Mouse (Mus musculus) CD8-positive naive resting alpha-beta T cell, adult 2 months (primary cell): Measurements from ENCODE around the gene P2ry14.

Experiments used
- DNase-seq, 2 experiments: peaks; one replicate each; pipeline ENCODE4 v3.0.0; 2022; ENCODE audit warnings: low read depth in 2 of 2, low spot score in 2 of 2

Gene P2ry14

GRCm38 (mm10) chr3:59153424-59153823 lies at the start of gene P2ry14:
TSS of gene P2ry14 (minus strand) at chr3:59153618.
- no peak for DNase-seq

GRCm38 (mm10) chr3:59197329-59197948 lies 44.0 kb upstream of the P2ry14 start:
- no peak for DNase-seq

- DNase-seq = no peak
Observed at GRCm38 (mm10) chr3:59194938-59195337, 41.5 kb upstream of the P2ry14 start, which contains the start of gene Gpr87. TSS of gene Gpr87 (minus strand) at chr3:59195104.

GRCm38 (mm10) chr3:59194099-59194498 lies 40.7 kb upstream of the P2ry14 start:
- DNase-seq = no peak

DNA sequence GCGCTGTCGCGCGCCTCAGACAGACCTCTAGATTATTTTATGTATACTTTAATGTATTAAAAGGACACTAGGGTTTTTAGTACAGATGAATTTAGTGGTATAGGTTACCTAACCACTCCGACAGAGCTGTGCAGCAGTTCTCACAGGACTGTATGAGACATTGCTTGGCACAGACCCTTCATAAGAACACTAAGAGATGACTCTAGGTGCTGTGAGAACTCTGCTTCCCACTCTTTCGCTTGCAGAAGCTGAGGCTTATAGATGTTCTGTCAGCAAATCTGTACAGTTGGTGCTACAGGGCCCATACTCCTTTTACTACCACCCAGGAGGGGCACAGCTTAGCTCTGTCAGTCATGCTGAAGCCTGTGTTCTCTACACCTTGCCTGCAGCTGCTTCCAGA lies 38.3 kb upstream of the P2ry14 start:
- DNase-seq = no peak

DNA sequence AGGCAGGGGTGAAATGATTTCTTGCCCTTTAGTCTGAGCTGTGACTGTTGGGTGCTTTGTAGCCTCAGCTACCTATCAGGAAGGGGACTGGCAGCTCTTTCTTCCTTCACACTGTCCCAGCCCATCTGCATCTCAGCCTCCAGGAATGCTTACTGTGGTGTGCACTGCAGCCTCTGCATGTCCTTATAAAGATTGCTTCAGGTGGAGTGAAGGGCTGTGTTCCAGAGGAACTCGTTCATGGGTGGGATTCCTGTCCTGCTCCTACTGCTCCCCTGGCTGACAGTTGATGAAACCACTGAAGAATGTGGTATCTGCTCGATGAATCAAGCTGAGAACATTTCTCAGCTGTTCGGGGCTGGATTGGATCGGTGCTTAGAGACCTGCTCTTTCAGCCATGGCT lies 33.9 kb upstream of the P2ry14 start:
- no peak for DNase-seq

GRCm38 (mm10) chr3:59185662-59186061 lies 32.2 kb upstream of the P2ry14 start:
- DNase-seq = no peak

DNA sequence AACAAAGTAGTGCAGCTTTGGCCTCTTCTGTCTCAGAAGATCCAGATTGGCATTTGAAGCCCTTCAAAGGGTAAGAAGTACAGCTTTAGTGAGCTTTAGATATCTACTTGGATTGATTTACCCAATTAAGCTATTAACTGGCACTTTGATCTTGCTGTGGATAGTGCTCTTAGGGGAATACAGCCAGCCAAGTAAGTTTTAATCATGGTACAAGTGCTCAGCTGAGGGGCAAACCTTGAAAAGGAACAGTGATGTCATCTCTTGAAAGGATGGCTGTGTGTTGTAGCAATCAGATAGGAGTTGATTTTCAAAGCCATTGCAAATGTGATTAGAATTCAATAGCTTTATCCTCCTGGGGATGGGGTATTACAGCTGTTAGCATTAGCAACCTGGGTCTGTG lies 28.7 kb upstream of the P2ry14 start:
- DNase-seq = no peak

GRCm38 (mm10) chr3:59181134-59181533 lies 27.7 kb upstream of the P2ry14 start:
- no peak for DNase-seq

GRCm38 (mm10) chr3:59176871-59177270 lies 23.5 kb upstream of the P2ry14 start:
- DNase-seq = no peak

DNA sequence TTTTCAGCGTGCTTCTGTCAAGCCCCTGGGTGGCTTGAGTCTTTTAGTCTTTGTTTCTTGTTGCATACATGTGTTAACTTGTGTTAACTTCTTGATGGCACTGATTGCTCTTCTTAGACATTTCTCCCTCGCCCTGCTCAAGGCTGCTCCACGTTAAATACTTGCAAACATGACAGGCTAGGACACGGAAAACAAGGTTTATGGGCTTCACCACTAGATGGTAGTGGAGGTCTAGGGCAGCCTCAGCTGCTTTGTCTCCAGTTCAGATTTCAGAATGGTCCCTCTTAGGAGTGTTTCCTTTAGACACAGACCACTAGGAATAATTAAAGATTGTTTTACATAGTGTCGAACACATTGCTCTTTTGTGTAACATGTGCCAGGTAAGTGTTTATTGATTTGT lies 21.8 kb upstream of the P2ry14 start:
- DNase-seq = peak; percentile 13 to 36

- DNase-seq = no peak
Observed at GRCm38 (mm10) chr3:59174426-59175154, 21.2 kb upstream of the P2ry14 start.

- DNase-seq = no peak
Observed at GRCm38 (mm10) chr3:59169921-59170627, 16.7 kb upstream of the P2ry14 start.

- DNase-seq = no peak
Observed at GRCm38 (mm10) chr3:59169215-59169614, 15.8 kb upstream of the P2ry14 start.

DNA sequence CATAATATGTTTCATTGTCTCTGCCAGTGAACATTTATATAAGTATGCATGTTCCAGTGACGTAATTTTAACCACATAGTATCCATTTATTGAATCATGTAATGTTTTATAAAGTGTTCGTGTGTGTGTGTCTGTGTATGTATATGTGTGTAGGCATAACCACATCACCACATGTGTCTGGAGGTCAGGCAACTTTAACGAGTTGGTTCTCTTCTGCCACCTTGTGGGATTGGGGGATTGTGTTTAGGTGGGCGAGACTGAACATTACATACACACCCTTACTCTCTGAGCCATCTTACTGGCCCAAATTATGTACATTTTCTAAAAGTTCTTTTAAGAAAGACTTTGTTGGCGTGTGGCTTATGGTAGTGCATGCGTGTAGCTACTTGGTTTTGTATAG lies 15.1 kb upstream of the P2ry14 start:
- DNase-seq = no peak

GRCm38 (mm10) chr3:59167417-59168054 lies 14.1 kb upstream of the P2ry14 start:
- DNase-seq = no peak

DNA sequence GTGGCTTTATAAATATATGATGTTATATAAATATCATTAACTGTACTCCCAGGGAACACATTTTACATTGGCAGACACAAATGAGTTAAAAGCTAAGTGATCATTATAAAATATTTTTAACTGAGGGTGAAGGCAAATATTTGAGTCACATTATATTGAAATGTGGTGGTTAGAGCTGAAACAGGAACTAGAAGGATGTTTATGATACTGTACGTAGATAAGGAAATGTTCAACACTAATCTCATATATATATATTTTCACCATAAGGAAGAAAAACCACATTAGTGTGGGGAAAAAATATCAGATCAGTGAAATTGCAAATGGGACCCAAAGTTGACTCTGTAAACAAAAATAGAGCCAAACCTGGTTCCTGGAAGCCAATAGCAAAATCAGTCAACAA lies 7.0 kb upstream of the P2ry14 start:
- DNase-seq = no peak

GRCm38 (mm10) chr3:59157048-59157447 lies 3.6 kb upstream of the P2ry14 start:
- DNase-seq = no peak

DNA sequence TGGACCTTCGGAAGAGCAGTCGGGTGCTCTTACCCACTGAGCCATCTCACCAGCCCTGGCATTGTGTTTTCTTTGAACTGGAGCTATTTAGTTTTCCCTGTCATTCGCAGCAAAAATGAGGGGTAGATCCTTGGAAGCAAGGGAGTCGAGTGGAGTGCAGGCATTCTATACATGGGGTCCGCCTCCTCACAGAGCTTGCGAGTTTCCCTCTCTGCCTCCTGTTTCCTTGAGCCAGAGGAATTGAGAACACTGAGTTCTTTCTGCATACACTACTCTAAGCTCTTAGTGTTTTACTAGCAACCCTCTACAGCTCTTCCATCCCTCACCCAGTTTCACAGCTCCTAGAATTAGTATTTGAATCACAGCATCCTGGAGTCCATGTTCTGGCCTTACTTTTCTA lies 2.0 kb upstream of the P2ry14 start:
- DNase-seq = no peak

- no peak for DNase-seq
Observed at GRCm38 (mm10) chr3:59154888-59155287, 1.5 kb upstream of the P2ry14 start.

GRCm38 (mm10) chr3:59150624-59151023 lies 2.8 kb downstream of the P2ry14 start:
- no peak for DNase-seq

DNA sequence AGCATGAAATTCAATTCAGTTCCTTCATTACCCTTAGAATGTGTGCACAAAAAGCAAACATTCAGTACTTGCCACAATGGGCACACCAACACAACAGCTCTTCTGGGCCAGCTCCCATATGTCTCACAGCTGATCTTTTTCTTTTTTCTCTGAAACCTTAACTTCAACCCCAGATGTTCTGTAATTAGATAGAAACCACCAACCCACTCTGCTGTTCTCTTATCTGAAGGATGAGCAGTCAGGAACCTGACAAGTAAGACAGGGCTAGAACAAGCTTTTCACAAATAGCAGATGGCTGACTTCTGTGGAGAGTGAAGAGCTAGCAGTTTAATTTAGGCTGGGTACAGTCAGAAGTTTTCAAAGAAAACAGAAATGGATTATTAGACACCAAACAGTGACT lies 3.8 kb downstream of the P2ry14 start:
- DNase-seq = no peak
